In genomic region chr11:98034840-98035239, GRCm38 (mm10) we compare ENCODE assay signal across 12 mouse cellular contexts. TPM values are rescaled to one million over a fixed set of nuclear protein-coding genes. Genes with fewer than 3 reads are reported as not detected.
DNase-seq lines count a peak whose midpoint lies in the region; ATAC-seq and TF ChIP-seq lines count a peak whose summit lies in the region.
"Had no signal": no experiment of that assay in that cellular context is flagged by ENCODE, and none has a peak within 500 bp of the region (broad histone marks: within the 10 kb centered on the region; RNA-seq: fewer than 3 reads in every experiment).

No protein-coding gene starts in this region.

- H3K36me3 ChIP-seq in forebrain, embryonic 10.5 days (replicated peaks): peaks cover 21% of the 10 kb centered on the region
- peaks cover 15% of the 10 kb centered on the region for H3K36me3 ChIP-seq in hindbrain, embryonic 13.5 days
- peaks cover 12% of the 10 kb centered on the region for H3K36me3 ChIP-seq in myocyte (ENCODE audit: control insufficient read depth, insufficient read depth)

- H3K9me3 ChIP-seq in forebrain, embryonic 10.5 days: no peaks in the 10 kb centered on the region
- H3K9me3 ChIP-seq in hindbrain, embryonic 13.5 days: no peaks in the 10 kb centered on the region

- H3K9ac ChIP-seq in hindbrain, embryonic 13.5 days: peak overlapping the region; percentile 15; the same call in 1 of the 2 replicates

- peak; percentile 43; the same call in 1 of the 2 replicates for ATAC-seq in hindbrain, embryonic 13.5 days (ENCODE audit: low FRiP score)

- peak overlapping the region; percentile 88 for H3K27ac ChIP-seq in left cerebral cortex, adult 2 months
- H3K27ac ChIP-seq in forebrain, embryonic 10.5 days: peak overlapping the region; percentile 44; the same call in 1 of the 2 replicates
- peak overlapping the region; percentile 70 for H3K27ac ChIP-seq in hindbrain, embryonic 13.5 days

- no peak for TF ChIP-seq POLR2A in myocyte (IDR thresholded peaks at IDR 0.05; ENCODE audit: insufficient read length, low read depth)

- TF ChIP-seq CTCF in left cerebral cortex, adult 2 months (IDR thresholded peaks at IDR 0.05): no peak

- intact Hi-C loops in left cerebral cortex, adult 2 months (cut with DNase I): loop anchor here (10.0 kb wide), 1 partner anchor 110 kb away; no protein-coding TSS in a partner anchor

- no peaks in the 10 kb centered on the region for H3K79me2 ChIP-seq in myocyte (ENCODE audit: control insufficient read depth, insufficient read depth)

- H3K4me1 ChIP-seq in forebrain, embryonic 10.5 days: peaks cover 26% of the 10 kb centered on the region
- H3K4me1 ChIP-seq in hindbrain, embryonic 13.5 days (replicated peaks): peaks cover 26% of the 10 kb centered on the region

- no peak overlapping the region for H3K4me2 ChIP-seq in hindbrain, embryonic 13.5 days
- H3K4me2 ChIP-seq in myocyte (ENCODE audit: low read depth): peak overlapping the region; percentile 15

- peaks cover 39% of the 10 kb centered on the region for H3K27me3 ChIP-seq in forebrain, embryonic 10.5 days (ENCODE audit: poor library complexity, severe bottlenecking)
- peaks cover 21% of the 10 kb centered on the region for H3K27me3 ChIP-seq in hindbrain, embryonic 13.5 days
- no peaks in the 10 kb centered on the region for H3K27me3 ChIP-seq in myocyte (ENCODE audit: control insufficient read depth, insufficient read depth, insufficient read length)

- no peak overlapping the region for H3ac ChIP-seq in myocyte (ENCODE audit: control insufficient read depth, insufficient read length)

- WGBS in forebrain, embryonic 10.5 days: 24% methylated on average over 4 of the region's 4 CpGs
- 20% methylated on average over 4 of the region's 4 CpGs for WGBS in hindbrain, embryonic 13.5 days

- DNase-seq in left cerebral cortex, adult 2 months (ENCODE audit: extremely low spot score in 1 of 2, low spot score in 2 of 2): peak in 1 of 2 experiments; percentile 41
- DNase-seq in left cerebral cortex, adult 18-20 months (ENCODE audit: low spot score in 2 of 2): no peak
- DNase-seq in forebrain, embryonic 10.5 days (ENCODE audit: extremely low spot score, low spot score): no peak
- DNase-seq in heart, adult 9 months (ENCODE audit: low spot score in 2 of 2): no peak
- no peak for DNase-seq in urinary bladder, postnatal 36 days (ENCODE audit: low spot score in 2 of 2)
- no peak for DNase-seq in spleen, postnatal 4 days (ENCODE audit: low spot score in 2 of 2)
- DNase-seq: heart, postnatal 4 days; layer of hippocampus, adult 9-11 months; lung, postnatal 14 days; right cerebral cortex, adult 18-20 months had no signal

- no peak overlapping the region for H3K4me3 ChIP-seq in left cerebral cortex, adult 2 months
- no peak overlapping the region for H3K4me3 ChIP-seq in forebrain, embryonic 10.5 days
- no peak overlapping the region for H3K4me3 ChIP-seq in hindbrain, embryonic 13.5 days
- H3K4me3 ChIP-seq in myocyte: no peak overlapping the region

TF ChIP-seq in myocyte, 11 proteins besides CTCF, POLR2A, EP300 and RAD21:
- TF ChIP-seq SRF (IDR thresholded peaks at IDR 0.05; ENCODE audit: control insufficient read depth, insufficient read length, low read depth): no peak
- TF ChIP-seq E2F4 (IDR thresholded peaks at IDR 0.05; ENCODE audit: insufficient read depth): no peak
- no peak for TF ChIP-seq REST (IDR thresholded peaks at IDR 0.05; ENCODE audit: insufficient read depth, insufficient read length)
- TF ChIP-seq MYOG (IDR thresholded peaks at IDR 0.05; ENCODE audit: control insufficient read depth in 1 of 3, insufficient read depth in 1 of 3, insufficient read length in 2 of 3, low read depth in 2 of 3): peak; percentile 39 to 81 (median 59)
- TF ChIP-seq MYOD1 (IDR thresholded peaks at IDR 0.05; ENCODE audit: control insufficient read depth in 1 of 3, insufficient read length in 2 of 3, low read depth in 2 of 3): peak in 2 of 3 experiments; percentile 29 to 73
- no peak for TF ChIP-seq CEBPB (IDR thresholded peaks at IDR 0.05; ENCODE audit: insufficient read depth, poor library complexity, severe bottlenecking)
- no peak for TF ChIP-seq USF1 (IDR thresholded peaks at IDR 0.05; ENCODE audit: low read depth)
- TF ChIP-seq POLR2AphosphoS2 (IDR thresholded peaks at IDR 0.05; ENCODE audit: insufficient read length, low read depth): no peak
- no peak for TF ChIP-seq TCF12 (IDR thresholded peaks at IDR 0.05; ENCODE audit: insufficient read depth, poor library complexity, severe bottlenecking)
- no peak for TF ChIP-seq TCF3 (IDR thresholded peaks at IDR 0.05; ENCODE audit: insufficient read length, low read depth)
- no peak for TF ChIP-seq MAX (IDR thresholded peaks at IDR 0.05; ENCODE audit: low read depth)
TF ChIP-seq in myocyte: peak in this region for 2.

RNA-seq across cellular contexts. Expression of gene Rpl19, which starts 8.3 kb away (rescaled TPM):
- total RNA-seq in left cerebral cortex, adult 2 months (2021): 100 to 1,000 TPM; 560 to 591 TPM
- 100 to 1,000 TPM; 627 to 650 TPM for total RNA-seq in left cerebral cortex, adult 18-20 months (2021)
- polyA plus RNA-seq in forebrain, embryonic 10.5 days (2016; fragmentation: Nextera tagmentation; extraction: Ambion mirVana): 1,192 and 1,195 TPM in 2 replicates
- 689 and 706 TPM in 2 replicates for polyA plus RNA-seq in hindbrain, embryonic 13.5 days (2015; fragmentation: Nextera tagmentation; extraction: Ambion mirVana)
- 2,972 TPM for polyA plus RNA-seq in myocyte (2012; fragmentation: generic; extraction: Trizol)

RNA-seq across cellular contexts. Expression of gene Cacnb1, which starts 12.0 kb away (rescaled TPM):
- 100 to 1,000 TPM; 150 to 170 TPM for total RNA-seq in left cerebral cortex, adult 2 months (2021)
- total RNA-seq in left cerebral cortex, adult 18-20 months (2021): 100 to 1,000 TPM; 154 to 170 TPM
- polyA plus RNA-seq in forebrain, embryonic 10.5 days (2016; fragmentation: Nextera tagmentation; extraction: Ambion mirVana): 5.3 and 6.0 TPM in 2 replicates
- polyA plus RNA-seq in hindbrain, embryonic 13.5 days (2015; fragmentation: Nextera tagmentation; extraction: Ambion mirVana): 51.6 and 57.4 TPM in 2 replicates
- polyA plus RNA-seq in myocyte (2012; fragmentation: generic; extraction: Trizol): 163 TPM

RNA-seq across cellular contexts. Expression of gene Stac2, which starts 18.4 kb away (rescaled TPM):
- total RNA-seq in left cerebral cortex, adult 2 months (2021): 10 to 100 TPM; 97.3 to 99.9 TPM
- total RNA-seq in left cerebral cortex, adult 18-20 months (2021): 100 to 1,000 TPM in 1 of 2 experiments, 10 to 100 TPM in 1; 86.3 to 109 TPM
- polyA plus RNA-seq in forebrain, embryonic 10.5 days (2016; fragmentation: Nextera tagmentation; extraction: Ambion mirVana): 0.32 and 0.42 TPM in 2 replicates
- polyA plus RNA-seq in hindbrain, embryonic 13.5 days (2015; fragmentation: Nextera tagmentation; extraction: Ambion mirVana): 4.2 and 5.2 TPM in 2 replicates
- 41.7 TPM for polyA plus RNA-seq in myocyte (2012; fragmentation: generic; extraction: Trizol)

RNA-seq across cellular contexts. Expression of gene Arl5c, which starts 38.9 kb away (rescaled TPM):
- total RNA-seq in left cerebral cortex, adult 2 months (2021): 1 to 10 TPM; 1.2 TPM
- 1 to 10 TPM; 1.4 to 1.9 TPM for total RNA-seq in left cerebral cortex, adult 18-20 months (2021)
- 15.2 and 17.6 TPM in 2 replicates for polyA plus RNA-seq in forebrain, embryonic 10.5 days (2016; fragmentation: Nextera tagmentation; extraction: Ambion mirVana)
- polyA plus RNA-seq in hindbrain, embryonic 13.5 days (2015; fragmentation: Nextera tagmentation; extraction: Ambion mirVana): 10.7 TPM in 2 replicates
- 2.1 TPM for polyA plus RNA-seq in myocyte (2012; fragmentation: generic; extraction: Trizol)

RNA-seq across cellular contexts. Expression of gene Plxdc1, which starts 48.6 kb away (rescaled TPM):
- total RNA-seq in left cerebral cortex, adult 2 months (2021): 10 to 100 TPM; 35.2 to 37.1 TPM
- 10 to 100 TPM; 42.2 to 46.7 TPM for total RNA-seq in left cerebral cortex, adult 18-20 months (2021)
- 0.11 and 0.16 TPM in 2 replicates for polyA plus RNA-seq in forebrain, embryonic 10.5 days (2016; fragmentation: Nextera tagmentation; extraction: Ambion mirVana)
- polyA plus RNA-seq in hindbrain, embryonic 13.5 days (2015; fragmentation: Nextera tagmentation; extraction: Ambion mirVana): 0.60 and 0.89 TPM in 2 replicates
- 2.7 TPM for polyA plus RNA-seq in myocyte (2012; fragmentation: generic; extraction: Trizol)
